Mouse (Mus musculus): ENCODE data around the gene Milr1.

- TF ChIP-seq CTCF (IDR thresholded peaks at IDR 0.05; ENCODE audit: insufficient read depth, low read depth, low read length) (no peak), POLR2A (IDR thresholded peaks at IDR 0.05; ENCODE audit: insufficient read depth, low read depth, low read length) (no peak)
Measured at GRCm38 (mm10) chr11:106741826-106742225, 9.2 kb upstream of the Milr1 start.

All from olfactory bulb, adult 2 months (tissue).